Mouse (Mus musculus): ENCODE results near the gene Tma7. TPM values are rescaled to one million over a fixed set of nuclear protein-coding genes. Genes with fewer than 3 reads are reported as not detected.

Tma7 gene
- polyA plus RNA-seq, 1 experiment from 2014 or later = 585 TPM

Other genes starting within 250 kb of the Tma7 start
- gene Slc26a6, start 229.3 kb downstream of the Tma7 start, polyA plus RNA-seq (2015; fragmentation: Nextera tagmentation; extraction: Ambion mirVana) = 15.5 and 16.1 TPM in 2 replicates
- gene Tmem89, start 168.0 kb downstream of the Tma7 start, polyA plus RNA-seq (2015; fragmentation: Nextera tagmentation; extraction: Ambion mirVana) = 0.27 TPM in 1 of 2 replicates, not detected in the other
- 482 and 516 TPM in 2 replicates for gene Uqcrc1, start 146.0 kb downstream of the Tma7 start, polyA plus RNA-seq (2015; fragmentation: Nextera tagmentation; extraction: Ambion mirVana)
- gene Col7a1, start 129.0 kb downstream of the Tma7 start, polyA plus RNA-seq (2015; fragmentation: Nextera tagmentation; extraction: Ambion mirVana) = 6.0 and 8.5 TPM in 2 replicates
- gene Ucn2, start 96.6 kb downstream of the Tma7 start, polyA plus RNA-seq (2015; fragmentation: Nextera tagmentation; extraction: Ambion mirVana) = 0.31 and 0.40 TPM in 2 replicates
- 10.2 and 11.2 TPM in 2 replicates for gene Pfkfb4, start 90.8 kb downstream of the Tma7 start, polyA plus RNA-seq (2015; fragmentation: Nextera tagmentation; extraction: Ambion mirVana)
- gene Shisa5, start 44.0 kb downstream of the Tma7 start, polyA plus RNA-seq (2015; fragmentation: Nextera tagmentation; extraction: Ambion mirVana) = 132 and 161 TPM in 2 replicates
- 13.7 and 15.7 TPM in 2 replicates for gene Trex1, start 22.9 kb downstream of the Tma7 start, polyA plus RNA-seq (2015; fragmentation: Nextera tagmentation; extraction: Ambion mirVana)
- gene Atrip, start 8.5 kb downstream of the Tma7 start, polyA plus RNA-seq (2015; fragmentation: Nextera tagmentation; extraction: Ambion mirVana) = 23.1 and 23.4 TPM in 2 replicates
- gene Ccdc51, start 94 bp downstream of the Tma7 start, polyA plus RNA-seq (2015; fragmentation: Nextera tagmentation; extraction: Ambion mirVana) = 15.8 and 17.3 TPM in 2 replicates
- 15.4 and 15.6 TPM in 2 replicates for gene Plxnb1, start 12.8 kb upstream of the Tma7 start, polyA plus RNA-seq (2015; fragmentation: Nextera tagmentation; extraction: Ambion mirVana)
- not detected in 2 replicates for gene Fbxw21, start 79.5 kb upstream of the Tma7 start, polyA plus RNA-seq (2015; fragmentation: Nextera tagmentation; extraction: Ambion mirVana)
- 0.17 TPM in 1 of 2 replicates, not detected in the other for gene Fbxw13, start 113.4 kb upstream of the Tma7 start, polyA plus RNA-seq (2015; fragmentation: Nextera tagmentation; extraction: Ambion mirVana)
- not detected in 2 replicates for gene Fbxw20, start 152.2 kb upstream of the Tma7 start, polyA plus RNA-seq (2015; fragmentation: Nextera tagmentation; extraction: Ambion mirVana)
- gene Fbxw14, start 205.1 kb upstream of the Tma7 start, polyA plus RNA-seq (2015; fragmentation: Nextera tagmentation; extraction: Ambion mirVana) = not detected in 2 replicates